Mouse (Mus musculus) testis, postnatal 10 days (tissue): Measurements from ENCODE around the gene Plch1.
A peak's percentile ranks its signal among the peaks of the same experiment; 100 is the strongest.

Source experiments
- DNase-seq: peaks from one replicate; pipeline ENCODE4 v3.0.0; 2021; ENCODE audit warnings: low spot score

Plch1 gene

DNA sequence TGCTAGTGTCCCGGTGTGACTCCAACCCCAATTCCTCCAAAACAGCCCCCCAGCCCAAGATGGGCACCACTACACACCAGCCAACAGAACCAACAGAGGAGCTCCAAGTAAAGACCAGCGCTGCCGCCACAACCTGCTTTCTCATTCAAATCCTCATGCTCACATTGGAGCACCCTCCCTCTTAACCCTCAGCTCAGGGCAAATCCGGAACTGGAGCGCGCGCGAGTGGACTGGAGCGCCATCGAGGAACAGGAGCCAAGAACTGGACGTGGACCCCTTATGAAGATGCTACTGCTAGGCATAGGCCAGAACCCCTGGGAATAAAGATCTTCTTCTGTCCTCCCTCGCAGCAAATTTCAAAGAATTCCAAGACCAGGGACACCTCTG, at the start of gene Plch1:
Gene Plch1, minus strand, starts transcription at position 164 of the 387 bp plus-strand sequence.
- DNase-seq = peak; percentile 76

DNA sequence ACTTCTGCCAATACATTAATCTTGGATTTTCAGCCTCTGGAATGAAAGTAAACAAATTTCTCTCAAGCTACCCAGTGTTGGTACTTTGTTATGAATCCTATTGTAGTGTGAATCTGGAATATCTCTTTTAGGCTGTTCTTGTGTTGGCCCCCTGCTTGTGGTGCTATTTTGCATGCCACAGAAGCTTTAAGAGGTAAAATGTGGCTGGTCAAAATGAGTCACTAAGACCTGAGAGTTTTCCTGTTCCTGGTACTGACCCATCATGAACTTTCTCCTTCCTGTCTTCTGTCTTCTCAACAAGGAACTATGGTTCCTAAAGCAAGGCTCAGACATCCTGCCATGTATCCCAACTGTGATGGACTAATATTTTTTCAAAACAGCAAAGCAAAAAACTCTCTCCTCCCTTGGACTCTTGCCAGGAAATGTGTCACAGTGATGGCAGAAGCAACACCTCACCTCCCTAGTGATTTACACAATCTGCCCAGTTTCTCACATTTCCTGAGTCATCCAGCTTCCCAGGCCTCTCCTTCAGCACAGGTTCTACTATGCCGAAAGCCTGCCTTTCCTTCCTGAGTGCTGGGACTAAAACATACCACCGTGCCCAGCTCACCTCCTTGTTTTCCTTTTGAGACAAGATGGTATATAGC, 42.1 kb upstream of the Plch1 start:
- no peak for DNase-seq

DNA sequence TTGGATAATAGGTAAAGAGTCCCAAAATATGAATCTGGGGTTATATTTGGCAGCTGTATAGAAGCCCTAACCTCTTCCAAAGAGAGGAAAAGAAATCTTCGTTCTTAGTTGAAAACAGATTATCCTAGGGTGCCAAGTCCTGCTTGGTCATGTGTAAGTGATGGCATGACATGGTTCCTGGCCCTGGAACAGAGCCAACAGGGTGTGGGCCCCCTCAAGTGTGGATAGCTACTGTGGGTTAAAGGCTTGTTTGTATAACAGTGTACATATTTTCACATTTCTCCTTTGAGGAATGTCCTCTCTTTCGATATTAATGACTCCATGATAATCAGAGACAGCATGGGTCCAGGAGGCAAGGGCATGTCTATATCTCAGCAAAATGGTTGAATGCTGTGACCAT, 39.7 kb upstream of the Plch1 start:
- no peak for DNase-seq

DNA sequence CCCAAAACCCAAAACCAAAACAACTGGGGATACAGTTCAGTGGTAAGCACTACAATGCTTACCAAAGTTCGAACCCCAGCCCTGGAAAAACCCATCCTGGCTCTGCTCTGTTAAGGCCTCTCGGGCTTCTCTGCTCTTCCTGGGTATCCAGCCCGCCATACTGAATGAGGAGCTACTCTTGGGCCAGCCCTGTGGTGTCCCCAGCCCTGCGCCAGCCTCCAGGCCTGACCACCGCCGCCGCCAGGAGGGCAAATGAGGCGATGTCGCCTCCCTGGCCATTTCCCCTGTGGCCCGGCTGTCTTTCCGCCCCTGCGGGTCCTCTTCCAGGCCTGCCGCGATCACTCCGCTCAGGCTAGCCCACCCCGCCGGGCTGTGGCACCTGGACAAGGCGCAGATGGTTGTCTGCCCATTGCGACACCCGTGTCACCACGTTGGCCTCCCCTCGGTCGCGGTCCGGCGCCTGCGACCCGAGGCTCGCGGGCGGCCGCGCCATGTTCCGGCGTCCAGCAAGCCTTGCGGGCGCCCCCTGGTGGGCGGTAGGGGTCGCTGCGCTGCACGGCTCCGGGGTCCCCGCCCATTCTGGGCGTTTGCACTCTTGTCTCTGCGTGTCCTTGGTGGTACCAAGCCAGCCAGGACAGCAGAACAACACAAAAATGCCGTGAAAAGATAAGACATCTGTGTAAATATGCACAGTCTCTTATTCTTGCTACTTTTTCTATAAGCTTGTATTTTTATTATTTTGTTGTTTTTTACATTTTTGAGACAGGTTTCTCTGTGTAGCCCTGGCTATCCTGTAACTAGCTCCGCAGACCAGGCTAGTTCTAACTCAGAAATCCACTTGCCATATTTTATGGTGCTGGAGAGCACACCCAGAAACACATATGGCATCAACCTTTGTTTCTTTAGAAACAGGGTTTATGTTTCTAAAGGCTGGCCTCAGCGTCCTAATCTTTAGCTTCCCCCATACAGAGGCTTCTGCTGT, 29.9 kb upstream of the Plch1 start, which contains the start of gene E130311K13Rik:
Gene E130311K13Rik, minus strand, starts transcription at position 595 of the 982 bp plus-strand sequence.
- peak; percentile 96 for DNase-seq

DNA sequence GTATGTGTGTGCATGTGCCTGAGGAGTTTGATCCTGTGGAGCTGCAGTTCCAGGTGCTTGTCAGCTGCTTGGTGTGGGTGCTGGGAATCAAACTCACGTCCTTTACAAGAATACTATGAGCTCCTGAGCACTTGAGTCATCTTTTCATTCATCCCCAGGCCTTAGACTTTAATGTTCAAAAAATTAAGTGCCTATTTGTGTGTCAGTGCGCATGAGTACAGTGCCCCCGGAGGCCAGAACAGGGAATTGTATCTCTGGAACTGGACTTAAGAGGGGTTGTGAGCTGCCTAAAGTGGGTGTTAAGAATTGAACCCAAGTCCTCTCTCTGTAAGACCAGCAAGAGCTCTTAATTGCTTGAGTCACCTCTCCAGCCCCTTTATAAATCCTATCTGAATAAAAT, 20.4 kb upstream of the Plch1 start:
- DNase-seq = no peak

DNA sequence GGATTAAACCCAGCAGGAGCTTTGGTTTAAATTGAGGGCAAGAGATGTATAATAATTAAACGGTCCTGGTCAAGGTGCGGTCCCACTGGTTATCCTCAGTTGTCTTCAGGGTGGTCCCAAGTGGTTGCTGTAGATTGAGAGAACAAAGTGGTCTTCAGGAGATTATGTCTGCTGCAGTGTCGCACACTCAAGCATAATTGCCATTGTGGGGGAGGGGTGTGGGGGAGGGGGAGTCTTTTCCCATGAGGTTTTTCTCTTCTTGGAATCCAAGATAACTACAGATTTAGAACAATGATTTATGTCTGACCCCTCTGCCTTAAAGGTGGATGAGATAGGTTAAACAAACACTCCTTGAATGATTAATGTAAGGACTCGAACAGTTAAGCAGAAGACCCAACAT, 11.0 kb upstream of the Plch1 start:
- no peak for DNase-seq

DNA sequence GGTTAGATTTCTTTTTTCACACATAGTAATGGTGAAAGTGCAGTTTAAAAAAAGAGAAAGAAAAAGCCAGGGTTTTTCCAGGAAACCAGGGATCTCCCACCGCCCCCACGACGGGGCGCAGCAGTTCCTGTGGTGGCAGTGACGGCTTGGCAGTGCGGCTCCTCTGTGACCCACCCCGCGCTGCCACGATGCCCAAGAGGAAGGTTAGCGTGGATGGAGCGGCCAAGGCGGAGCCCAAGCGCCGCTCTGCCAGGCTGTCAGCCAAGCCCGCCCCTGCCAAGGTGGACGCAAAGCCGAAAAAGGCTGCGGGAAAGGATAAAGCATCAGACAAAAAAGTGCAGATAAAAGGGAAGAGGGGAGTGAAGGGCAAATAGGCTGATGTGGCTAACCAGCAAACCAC, 6.0 kb upstream of the Plch1 start:
- DNase-seq = peak; percentile 38

DNA sequence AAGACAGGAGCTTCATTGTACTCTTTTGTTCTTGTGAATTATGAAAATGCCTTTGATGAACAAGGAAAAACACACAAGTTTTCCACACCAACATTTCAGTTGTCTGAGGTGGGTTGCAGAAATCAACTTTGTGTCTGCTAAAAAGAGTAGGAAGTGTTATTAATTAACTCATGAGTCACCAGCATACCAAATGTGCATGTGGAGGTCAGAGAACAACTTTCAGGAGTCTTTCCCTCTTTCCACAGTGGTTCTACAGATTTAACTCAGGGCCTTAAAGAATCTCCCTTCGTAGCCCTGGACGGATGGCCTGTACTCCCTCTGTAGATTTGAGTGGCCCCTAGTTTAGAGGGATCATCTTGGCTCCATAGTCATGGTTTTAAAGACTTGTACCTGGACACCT, 4.9 kb upstream of the Plch1 start:
- DNase-seq = no peak

DNA sequence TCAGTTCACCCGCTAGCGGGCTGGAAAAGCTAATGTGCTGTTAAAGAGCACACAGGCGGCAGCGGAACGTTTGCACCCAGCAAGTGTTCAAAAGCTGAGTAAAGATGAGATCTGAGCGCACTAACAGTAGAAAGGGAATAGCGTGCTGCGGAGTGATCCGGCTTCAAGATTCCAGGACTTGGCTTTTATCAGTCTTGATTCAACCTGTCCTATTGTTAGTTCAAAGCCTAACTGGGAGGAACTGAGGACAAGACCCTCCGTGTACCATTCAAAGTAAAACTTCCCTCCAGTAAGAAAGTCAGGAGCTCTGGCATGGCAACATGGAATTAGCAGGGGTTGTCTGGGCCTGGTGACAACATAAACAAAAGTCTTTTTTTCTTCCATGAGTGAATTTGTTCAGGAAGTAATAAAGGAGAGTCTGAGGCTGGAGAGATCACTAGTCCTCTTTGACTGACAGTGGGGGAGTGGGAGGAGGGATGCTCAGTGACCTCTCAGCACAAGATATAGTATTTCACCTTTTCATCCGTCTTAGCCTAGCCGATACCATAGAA, 824 bp upstream of the Plch1 start:
- no peak for DNase-seq

DNA sequence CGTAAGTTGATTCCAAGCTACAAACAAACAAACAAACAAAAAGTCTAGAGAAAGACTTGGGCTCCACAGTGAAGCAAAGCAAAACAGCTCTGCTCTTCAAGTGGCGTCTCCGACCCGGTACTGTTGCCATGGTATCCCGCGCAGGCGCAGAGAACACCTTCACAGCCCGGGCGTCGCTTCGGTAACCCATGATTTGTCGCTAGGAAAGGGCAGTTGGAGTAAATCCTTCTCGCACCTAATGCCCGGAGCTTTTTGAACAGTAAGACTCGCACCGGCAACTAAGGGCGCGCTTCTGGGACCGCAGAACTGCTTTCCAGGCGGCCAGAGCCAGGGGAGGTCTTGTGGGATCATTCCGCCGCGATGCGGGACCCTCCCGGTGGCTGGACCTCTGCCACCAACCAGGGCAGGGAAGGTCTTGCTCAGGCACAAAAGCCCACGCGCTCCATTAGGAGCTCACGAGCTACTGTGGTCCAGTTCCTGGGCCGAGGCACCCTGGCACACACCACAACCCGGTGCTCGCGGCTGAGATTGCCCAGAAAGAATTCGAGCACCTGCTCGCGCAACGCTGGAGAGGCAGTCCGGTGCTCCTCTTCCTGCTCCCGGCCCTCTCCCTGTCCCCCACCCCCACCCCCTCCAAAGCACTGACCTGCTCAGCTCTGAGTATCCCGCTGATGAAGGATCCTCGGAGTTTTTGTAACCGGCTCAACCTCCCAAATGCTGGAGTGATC, 527 bp downstream of the Plch1 start:
- DNase-seq = peak; percentile 88

DNA sequence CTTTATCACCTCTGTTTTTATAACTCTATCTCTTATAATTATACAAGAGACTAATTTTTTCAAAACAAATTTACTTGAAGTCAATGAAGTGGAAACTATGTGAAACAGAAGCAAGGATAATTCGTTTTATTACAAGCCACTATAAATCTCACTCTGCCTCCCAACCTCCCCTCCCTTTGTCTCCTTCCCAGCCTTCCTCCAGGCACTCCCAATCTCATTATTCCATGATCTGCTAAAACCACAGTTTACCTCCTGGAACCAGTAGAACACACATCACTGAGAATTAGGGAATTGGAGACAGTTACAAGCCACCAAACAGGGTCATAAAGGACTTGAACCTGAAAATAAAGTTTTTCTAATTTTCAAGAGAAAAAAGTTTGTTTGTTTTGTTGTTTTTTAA, 2.1 kb downstream of the Plch1 start:
- DNase-seq = no peak

DNA sequence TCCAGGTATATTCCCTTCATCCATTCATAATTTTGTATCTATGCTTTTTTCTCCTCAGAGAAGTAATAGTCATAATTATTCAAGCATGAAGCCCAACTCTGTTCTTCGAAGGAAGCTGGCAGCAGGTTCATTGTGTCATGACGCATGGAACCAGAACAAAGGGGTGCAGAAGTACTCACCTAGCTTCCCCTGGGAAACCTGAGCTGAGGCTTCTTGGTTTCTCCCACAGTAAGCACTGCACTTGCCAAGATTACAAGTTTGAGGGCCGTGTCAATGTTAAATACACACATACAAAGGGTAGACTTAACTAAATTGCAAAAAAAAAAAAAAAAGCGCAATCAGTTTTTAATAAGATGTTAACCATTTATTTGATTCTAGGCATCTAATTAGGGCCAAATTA, 3.0 kb downstream of the Plch1 start:
- DNase-seq = no peak

DNA sequence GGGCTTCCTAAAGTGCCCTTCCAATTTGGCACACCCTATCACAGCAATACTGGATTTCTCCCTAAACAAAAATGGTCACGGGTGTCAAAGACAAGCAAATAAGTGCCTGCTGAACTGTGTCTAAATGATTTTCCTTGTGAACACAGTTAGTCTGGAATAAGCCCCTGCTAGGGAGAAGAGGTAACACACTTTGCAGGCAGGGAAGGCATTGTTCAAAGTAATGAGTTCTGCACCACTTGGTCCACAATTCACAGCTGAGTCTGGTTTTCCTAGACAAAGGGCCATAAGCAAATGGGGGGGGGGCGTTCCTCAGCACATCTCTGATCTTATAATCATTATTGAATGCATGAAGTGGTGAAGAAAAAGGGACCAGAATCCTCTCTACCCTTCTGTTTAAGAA, 3.5 kb downstream of the Plch1 start:
- DNase-seq = no peak

DNA sequence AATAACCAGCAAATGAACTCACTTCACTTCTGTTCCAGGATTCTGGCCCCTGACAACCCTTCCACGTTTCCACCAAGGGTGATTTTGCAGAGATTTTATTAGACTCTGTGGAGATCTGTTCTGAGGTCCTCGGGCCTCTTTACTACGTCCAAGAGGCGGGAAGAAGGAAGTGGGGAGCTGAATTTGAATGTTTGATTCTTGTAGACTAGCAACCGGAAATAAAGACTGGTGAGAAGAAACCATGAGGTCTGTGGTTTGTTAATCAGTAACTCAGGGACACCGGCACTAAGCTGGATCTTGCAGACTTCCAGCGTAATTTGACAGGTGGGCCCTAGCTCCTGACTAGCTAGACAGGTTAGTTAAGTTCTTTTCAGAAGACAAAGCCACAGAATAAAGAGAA, 5.6 kb downstream of the Plch1 start:
- DNase-seq = no peak

DNA sequence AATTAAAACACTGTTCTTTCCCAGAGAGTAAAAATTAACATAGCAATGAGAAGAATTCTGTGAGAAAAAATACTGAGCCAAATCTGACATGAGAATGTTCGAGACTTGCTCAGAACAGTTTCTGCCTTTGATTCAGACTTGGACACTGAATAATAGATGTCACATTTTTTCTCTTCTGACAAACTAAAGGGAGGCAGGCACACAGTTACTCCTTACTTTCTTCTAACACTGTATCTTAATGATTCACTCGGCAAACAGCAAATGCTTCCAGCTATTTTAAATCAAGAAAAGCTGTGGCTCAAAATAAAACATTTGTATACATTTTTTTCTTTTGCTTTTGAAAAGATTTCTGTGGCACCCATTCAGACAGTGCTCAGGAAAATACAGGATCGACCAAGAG, 7.1 kb downstream of the Plch1 start:
- no peak for DNase-seq

DNA sequence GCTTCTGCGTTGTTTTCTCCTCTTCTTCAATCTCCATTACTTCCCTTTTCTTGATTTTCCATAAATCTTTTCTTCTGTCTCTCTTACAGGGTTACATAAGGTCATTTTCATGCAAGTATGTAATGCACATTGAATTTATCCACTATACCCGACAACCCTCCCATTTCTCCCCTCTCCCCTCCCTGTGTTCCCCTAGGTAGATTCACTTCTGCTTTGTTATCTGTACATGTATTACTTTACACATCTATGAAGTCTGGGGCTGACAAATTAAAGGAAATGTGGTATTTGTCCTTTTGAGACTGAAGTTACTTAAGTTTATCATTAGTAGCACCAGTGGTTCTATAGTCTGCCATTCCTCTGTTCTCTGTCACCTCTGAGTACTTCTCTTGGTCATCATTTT, 18.2 kb downstream of the Plch1 start:
- DNase-seq = no peak

DNA sequence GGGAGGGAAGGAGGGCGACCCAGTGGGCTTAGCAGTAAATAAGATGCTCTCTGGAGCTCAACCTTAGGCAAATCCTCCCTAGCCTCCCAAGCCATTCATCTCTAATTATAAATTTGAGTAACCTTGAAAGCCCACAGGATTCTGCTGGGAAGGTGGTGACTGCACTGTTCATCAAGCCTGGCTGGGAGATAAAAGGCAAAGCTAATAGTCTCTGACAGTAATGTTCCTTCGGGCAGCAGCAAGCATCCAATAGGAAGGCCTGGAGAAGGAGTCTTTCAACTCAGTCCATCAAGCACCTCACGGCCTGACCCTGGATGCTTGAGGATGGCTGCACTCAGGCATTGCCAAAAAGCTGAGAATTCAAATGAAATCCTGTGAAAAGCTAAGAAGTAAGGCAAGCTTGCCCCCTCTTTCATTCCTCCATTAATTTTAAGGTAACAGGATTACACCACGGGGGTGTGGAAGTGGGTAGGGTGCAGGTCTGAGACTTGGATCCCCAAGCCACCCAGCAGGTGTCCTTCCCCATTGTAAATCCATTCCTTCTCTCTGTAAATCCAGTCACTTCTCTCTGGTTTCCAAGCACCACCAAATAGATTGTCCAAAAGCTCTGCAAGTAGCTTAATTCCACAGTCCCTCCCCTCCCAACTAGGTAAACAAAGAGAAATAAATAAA, 20.1 kb downstream of the Plch1 start:
- DNase-seq = no peak

DNA sequence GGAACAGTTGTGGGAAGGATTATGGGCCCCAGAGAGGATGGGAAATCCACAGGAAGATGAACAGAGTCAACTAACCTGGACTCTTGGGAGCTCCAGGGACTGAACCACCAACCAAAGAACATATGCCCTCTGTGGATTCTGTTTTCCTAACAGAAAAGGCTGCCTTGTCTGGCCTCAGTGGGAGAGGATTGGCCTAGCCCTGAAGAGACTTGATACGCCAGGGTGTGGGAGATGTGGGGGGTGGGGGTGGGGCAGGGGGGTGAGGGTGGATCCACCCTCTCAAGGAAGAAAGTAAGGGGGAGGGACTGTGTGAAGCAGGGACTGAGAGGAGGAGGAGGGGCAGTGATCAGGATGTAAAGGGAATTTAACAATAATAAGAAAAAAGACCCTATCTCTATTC, 26.5 kb downstream of the Plch1 start:
- DNase-seq = no peak

DNA sequence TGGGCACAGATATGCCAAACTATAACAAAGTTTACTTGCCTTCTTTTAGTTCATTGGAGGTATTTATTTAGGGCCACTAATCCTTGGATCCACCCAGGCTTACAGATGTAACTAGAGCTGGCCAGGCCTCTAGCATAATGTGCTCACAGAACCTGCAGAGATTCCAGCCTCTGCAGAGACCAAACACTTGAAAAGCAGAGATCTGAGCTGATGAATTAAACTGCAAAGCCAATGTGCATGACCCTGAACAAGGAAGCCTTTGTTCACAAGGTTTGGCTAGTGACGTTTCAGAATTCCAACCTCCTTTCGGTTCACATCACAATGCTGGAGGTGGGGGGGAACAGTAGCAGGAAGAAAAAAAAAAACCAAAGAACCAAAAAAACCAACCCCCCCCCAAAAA, 28.0 kb downstream of the Plch1 start:
- no peak for DNase-seq

DNA sequence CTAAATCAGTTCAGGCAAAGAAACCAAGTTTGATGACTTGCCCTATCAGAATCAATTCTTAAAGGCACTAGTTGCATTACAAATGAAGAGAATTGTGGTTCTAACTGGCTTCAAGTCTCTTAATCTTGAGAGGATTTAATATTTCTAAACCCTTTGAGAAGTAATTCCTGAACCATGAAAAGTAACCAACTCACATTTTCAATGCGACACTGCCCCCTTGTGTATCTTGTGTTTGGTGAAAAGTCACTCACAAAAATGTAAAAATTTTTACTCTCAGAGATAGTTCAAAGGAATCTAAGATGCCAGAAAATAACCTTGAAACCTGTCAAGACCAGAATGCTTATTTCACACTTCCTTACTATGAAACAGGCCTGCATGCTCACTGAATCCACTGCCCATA, 31.0 kb downstream of the Plch1 start:
- peak; percentile 66 for DNase-seq

DNA sequence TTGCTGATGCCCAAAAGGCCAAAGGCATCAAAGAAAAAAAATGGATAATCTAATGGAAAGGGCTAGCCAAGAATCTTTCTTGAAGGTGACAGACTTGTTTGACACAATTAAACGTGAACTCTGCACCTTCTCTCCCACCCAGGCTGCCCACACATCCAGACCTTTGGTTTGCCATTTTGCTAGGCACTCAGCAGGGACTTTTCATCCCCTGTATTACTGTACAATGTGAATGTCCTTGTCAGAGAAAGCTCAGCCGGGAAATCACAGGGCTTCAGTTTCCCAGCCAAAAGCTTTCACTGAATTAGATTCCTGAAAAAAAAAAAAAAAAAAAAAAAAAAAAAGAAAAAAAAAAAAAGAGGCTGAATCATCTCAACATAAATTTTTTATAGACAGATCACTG, 34.2 kb downstream of the Plch1 start:
- DNase-seq = no peak

DNA sequence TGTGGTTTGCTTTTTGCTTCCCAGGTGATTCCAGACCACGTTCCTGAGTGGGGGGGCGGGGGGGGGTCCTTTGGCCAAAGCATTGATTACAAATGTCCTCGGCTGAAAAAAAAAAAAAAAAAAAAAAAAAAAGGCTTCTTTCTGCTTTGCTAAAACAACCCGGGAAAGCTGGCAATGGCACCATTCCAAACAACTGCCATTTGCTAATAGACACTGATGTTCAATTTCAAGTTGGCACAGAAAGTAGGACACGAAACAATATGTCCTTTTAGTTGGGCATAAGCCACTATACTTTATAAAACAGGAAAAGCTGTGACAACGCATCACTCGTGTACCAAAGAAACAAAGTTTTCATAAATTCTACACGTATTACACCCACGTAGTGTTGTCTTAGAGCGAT, 36.6 kb downstream of the Plch1 start:
- DNase-seq = no peak
